Mouse (Mus musculus): ENCODE measurements around the gene Drosha. TPM values are rescaled to one million over a fixed set of nuclear protein-coding genes. Genes with fewer than 3 reads are reported as not detected.
"Not testable (repeated sequence)": the region's sequence is repeated elsewhere in the genome, so short reads cannot be mapped to it uniquely, and the experiment has no call there.

Gene Drosha
- total RNA-seq, 2 experiments from 2014 or later: 29.8 to 31.0 TPM

DNA sequence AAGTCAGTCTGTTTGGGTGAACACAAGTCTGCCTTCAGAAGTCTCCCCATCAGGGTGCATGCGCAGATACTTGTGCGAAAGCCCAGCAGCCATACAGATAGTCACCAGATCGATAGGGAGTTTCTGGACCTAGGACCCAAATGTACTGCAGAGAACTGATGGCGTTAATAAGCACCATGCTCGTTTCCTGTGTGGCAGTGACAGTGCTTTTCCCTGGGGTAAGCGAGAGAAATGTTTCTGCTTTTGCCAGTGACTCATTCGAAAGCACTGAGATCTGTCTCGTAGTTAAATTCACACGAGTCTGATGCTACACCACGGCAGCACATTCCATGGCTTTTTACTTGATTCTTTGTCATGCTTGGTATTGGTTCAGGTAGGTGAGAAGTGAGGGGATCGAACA lies 60.7 kb downstream of the Drosha start:
- DNase-seq: no peak

DNA sequence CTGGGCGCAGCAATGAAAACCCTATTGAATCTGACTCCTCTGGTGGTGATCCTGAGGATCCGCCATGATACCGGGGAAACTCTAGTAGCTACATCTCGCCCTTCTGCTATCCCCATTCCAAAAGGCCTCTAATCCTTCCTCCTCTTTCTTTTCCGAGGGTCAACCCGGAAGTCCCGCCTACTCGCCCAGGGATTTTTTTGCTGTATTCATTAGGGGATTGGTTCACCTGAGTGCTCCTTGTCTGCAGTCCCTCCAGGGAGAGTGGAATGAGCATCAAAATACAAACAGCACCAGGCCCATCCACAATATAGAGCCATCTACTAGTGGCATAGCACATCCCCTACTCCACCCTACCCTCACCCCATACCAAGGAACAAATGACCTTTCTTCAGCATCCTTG lies 62.6 kb downstream of the Drosha start:
- DNase-seq: no peak

- no peak for DNase-seq
Observed at GRCm38 (mm10) chr15:12888312-12888711, 63.7 kb downstream of the Drosha start.

GRCm38 (mm10) chr15:12889909-12890308 lies 65.3 kb downstream of the Drosha start:
- no peak for DNase-seq

DNA sequence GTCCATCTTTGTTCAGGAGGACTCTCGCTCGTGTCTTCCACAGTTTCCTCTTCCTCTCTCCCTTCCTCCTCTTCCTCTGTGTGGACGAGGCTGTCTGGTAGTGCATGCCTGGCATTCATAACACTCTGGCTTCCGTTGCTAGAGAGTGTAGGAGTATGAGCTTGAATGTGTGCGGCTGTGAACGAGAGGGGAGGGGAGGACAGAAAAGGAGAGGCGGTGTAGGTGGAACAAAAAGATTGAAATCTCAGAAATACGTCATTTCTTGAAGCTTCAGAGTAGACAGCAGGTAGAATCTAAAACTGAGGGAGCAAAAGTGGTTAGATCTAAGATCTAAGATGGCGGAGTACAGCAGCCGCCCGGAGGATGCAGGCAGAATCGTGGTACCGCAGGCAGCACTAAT lies 70.8 kb downstream of the Drosha start:
- DNase-seq: no peak

DNA sequence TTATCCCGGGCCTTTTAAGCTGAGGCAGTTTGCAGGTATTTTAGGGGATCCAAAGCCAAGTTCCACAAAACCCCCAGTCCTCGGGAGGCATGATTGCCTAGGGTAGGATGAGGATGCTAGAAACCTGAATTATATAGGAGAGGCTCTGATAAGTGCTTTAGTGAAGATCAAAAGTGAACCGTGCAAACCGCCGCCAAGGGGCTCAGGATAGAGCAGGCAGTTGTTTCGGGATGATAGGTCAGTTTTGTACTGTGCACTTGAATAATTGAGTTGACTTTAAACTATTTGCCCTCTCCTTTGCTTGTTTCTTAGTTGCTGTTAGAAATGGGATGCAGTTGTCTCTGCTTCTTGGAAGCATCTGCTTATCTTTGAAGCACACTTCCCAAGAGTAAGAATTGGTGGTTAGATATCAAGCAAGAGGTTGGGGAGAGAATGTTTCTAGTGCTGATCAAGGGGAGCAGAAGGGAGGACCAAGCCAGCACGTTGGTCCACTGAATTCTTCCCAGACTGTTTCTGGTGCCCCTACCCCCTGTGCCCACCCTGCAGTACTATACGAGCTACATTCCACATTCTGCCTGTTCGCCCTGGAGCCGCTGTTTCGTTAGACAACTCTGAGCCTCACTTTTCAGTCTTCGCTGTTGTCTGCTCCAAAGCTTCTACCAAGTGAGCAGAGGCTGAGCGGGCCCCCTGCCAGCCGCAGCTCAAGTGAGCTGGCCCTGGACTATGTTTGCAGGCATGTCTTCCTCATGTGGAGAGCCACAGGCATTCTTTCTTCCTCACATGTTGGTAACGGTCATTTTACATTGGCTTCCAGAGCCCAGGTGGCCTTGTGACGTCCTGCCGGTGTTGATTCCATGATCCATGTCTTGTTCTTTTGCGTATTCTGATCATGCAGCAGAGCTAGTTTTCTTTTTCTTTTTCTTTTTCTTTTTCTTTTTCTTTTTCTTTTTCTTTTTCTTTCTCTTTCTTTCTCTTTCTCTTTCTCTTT lies 71.7 kb downstream of the Drosha start:
- no peak for DNase-seq

- no peak for DNase-seq
Observed at GRCm38 (mm10) chr15:12897831-12898230, 73.2 kb downstream of the Drosha start.

GRCm38 (mm10) chr15:12900428-12901196 lies 76.0 kb downstream of the Drosha start:
- DNase-seq: no peak

GRCm38 (mm10) chr15:12901197-12901570 lies 76.6 kb downstream of the Drosha start:
- DNase-seq: no peak

DNA sequence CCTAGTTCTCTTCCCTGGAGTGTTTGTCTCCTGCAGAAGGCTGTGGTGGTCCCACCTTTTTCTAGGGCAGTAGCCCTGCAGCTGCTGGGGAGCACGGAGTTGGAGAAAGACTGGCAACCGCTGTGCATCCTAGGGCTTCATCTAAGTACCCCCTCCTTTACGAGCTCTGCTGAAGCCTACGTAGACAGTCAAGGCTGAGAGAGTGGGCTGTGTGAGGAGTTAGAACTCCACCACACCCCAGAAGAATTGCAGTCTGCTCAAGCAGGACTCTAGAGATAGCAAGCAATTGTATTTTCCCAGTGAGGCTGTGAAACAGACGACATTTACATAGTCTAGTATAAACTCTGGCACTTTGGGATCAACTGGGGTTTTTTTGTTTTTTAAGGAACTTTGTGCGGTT lies 79.8 kb downstream of the Drosha start:
- DNase-seq: no peak

DNA sequence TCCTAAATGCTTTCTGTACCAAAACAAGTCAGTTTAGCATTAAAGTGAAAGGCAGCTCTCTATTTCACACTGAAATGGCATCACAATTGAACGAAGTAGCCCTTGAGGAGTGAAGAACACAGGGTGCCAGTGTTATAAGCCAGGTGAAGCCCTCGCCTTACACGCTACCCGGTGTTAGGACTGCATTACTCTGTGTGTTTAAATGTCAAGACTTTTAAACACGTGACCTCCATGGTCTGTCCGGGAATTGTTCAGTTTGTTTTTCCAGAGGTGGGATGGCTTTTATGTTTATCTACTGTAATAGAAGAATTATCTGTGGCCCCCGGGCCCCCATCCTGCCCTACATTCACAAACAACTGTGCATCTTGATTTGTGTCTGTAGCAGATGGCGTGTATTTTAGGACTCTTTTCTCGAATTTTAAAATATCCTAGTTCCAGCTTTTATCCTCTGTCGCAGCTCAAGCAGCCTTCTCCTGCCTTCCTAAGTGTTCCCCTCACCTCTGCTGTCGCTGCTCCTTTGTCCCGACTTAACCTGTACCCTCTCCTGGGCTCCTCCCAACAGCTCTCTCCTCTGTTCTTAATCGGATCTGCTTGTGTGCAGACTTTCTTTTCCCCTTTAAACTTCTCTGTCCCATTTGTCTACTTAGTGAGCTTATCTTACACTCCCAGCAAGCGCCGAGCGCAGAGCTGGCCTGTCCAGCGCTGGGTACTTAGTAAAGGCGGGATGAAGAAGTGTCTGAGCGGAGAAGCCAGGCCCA lies 83.5 kb downstream of the Drosha start:
- DNase-seq: no peak

DNA sequence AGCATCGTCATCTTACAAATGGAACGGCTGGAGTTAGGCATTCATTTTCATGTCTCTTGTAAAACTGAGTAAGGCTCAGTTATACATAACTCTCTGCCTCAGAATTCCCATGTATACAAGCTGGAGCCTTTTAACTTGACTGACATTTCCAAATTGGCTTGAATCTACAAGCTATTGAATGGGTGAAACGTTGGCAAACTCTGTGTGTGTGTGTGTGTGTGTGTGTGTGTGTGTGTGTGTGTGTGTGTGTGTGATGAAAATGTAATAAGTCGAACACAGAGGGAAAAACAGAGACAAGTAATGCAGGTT lies 84.1 kb downstream of the Drosha start:
- DNase-seq: no peak

- no peak for DNase-seq
Observed at GRCm38 (mm10) chr15:12909171-12909570, 84.6 kb downstream of the Drosha start.

GRCm38 (mm10) chr15:12911082-12911481 lies 86.5 kb downstream of the Drosha start:
- no peak for DNase-seq

DNA sequence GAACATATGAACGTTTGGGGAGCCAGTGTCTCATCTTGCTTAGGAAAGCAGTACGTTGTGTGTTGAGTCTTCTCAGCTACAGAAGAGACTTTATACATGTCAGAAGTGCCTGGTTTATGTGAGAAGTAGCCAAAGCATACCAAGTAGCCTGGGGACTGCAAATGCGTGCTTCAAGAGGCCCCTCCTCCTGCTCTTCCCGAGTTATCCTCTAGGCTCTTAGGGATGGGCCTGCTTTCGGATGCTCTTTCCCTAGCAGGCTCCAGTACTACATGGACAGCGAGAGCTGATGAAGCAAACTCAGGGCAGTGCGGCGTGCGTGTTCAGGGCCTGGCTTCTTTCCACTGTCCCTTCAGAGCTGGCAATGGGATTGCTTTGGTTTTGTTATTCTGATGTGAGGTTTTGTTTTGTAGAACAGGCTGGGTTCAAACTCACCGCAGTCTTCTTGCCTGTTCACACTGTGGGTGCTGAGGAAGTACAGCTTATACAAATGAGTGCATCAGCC lies 91.8 kb downstream of the Drosha start:
- no peak for DNase-seq

GRCm38 (mm10) chr15:12919326-12919966 lies 94.8 kb downstream of the Drosha start:
- not testable (repeated sequence) for DNase-seq

DNA sequence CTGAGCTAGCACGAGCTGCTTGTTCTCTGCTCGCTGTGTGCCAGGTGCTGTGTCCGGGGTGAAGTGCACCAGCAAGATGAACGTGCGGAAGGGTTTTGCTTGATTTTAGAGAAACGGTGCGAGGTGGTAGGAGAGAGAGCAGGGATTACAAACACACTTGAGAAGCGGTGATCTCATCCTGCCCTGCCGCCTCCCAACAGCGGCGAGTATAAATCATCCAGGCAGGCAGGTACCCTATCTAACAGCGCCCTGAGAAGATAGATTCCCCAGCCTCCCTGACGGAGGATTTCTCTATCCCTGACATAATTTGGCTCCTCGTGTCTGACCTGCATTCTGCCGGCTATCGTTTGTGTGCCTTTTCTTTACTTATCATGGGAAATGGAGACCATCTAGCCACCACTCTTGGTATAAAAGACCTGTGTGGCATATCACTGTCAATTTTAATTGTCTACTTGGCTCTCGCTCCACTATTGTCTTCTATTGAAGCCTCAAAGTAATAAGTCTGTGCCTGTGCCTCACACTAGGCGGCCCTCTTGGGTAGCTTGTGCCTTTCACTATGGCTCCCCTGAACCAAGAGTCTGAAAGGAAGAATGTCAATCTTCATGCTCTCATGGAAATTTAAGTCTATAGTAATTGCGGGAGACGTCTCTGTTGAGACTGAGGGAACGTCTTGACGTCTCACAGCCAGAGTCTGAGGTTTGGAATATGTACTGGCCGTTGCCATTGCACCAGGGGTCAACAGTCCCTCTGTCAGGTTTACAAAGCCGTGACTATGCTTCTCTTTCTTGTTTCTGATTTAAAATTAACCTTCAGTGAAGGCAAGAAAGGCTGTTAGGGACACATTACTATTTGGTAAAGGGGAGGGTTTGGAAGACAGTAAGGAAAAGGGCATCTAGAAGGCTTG lies 95.6 kb downstream of the Drosha start:
- no peak for DNase-seq

DNA sequence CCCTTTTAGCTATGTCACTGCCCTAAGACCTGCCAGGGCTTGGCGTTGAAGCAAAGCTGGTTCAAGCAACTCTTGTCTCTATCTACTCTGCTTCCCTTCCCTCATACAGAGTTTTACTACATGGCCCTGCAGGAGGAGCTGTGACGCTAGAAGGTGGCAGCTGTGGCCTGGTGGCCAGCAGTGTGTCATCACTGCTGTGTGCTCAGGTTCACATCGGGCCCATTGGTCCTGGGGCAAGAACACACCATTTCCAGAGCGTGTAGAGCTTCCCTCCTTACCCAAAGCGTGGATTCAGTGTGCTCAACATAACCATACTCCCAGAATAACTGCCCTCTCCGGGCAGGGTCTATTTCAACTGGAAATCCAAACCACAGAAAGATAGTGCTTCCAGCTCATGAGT lies 97.3 kb downstream of the Drosha start:
- no peak for DNase-seq

DNA sequence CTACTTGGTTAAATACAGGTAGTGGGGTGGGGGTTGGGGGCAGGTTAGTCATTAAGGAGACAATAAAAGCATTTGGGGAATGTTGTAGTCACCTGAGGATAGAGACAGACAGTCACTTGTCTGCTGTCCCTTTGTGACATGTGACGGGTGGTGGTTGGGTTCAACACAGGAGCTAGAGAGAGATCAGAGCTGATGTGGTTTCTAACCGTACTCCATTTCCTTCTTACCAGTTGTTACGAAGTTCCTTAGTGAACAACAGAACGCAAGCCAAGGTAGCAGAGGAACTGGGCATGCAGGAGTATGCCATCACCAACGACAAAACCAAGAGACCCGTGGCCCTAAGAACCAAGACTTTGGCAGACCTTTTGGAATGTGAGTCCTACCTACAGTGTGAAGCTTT lies 99.2 kb downstream of the Drosha start:
- no peak for DNase-seq

DNA sequence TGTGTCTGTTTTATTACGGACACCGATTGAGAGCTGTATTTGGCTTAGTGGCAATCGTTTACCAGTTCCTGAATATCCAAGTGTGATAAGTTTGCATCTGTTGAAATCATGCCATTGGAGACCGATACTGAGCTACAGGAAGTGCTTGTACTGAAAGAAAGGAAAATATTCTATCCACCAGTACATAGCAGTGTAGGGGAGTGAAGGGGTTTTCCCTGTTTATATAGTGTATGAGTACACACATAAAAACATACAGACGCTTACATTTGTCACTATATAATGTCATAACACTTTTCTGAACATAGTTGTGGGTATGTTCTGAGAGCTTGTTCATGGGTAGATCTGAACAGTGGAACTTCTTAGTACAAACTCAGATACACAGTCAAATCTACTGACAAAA lies 106.9 kb downstream of the Drosha start:
- no peak for DNase-seq

GRCm38 (mm10) chr15:12936217-12936732 lies 111.7 kb downstream of the Drosha start:
- no peak for DNase-seq
